Mouse (Mus musculus) intestine, embryonic 14.5 days (tissue): ENCODE data around the gene C1qtnf12. TPM values are rescaled to one million over a fixed set of nuclear protein-coding genes. Genes with fewer than 3 reads are reported as not detected.

ENCODE experiments used
- ATAC-seq: fragments of 200-750 bp; cut with Nextera tagmentation; replicated peaks from 2 replicates; pipeline ENCODE4 v1.8.0; 2017; ENCODE audit warnings: low read depth, moderate number of reproducible peaks, moderate TSS enrichment, moderate library complexity; ENCODE audit not compliant: low FRiP score, low TSS enrichment
- DNase-seq: peaks from one replicate; pipeline ENCODE4 v3.0.0-alpha.2; 2018; ENCODE audit warnings: low spot score
- H3K27ac ChIP-seq: fragments of 300-500 bp; sonication (generic); 2 replicates; pipeline ENCODE4 v1.5.1; 2014; ENCODE audit warnings: low read depth, mild to moderate bottlenecking, control low read depth
- H3K27me3 ChIP-seq: fragments of 300-500 bp; sonication (generic); replicated peaks from 2 replicates; pipeline ENCODE4 v1.6.1; 2014; ENCODE audit warnings: low read length, control low read depth; ENCODE audit not compliant: control insufficient read depth, insufficient read depth
- H3K36me3 ChIP-seq: fragments of 300-500 bp; sonication (generic); 2 replicates; pipeline ENCODE4 v1.6.1; 2014; ENCODE audit warnings: low read length, control low read depth; ENCODE audit not compliant: control insufficient read depth, insufficient read depth
- H3K4me1 ChIP-seq: fragments of 300-500 bp; sonication (generic); replicated peaks from 2 replicates; pipeline ENCODE4 v1.6.1; 2014; ENCODE audit warnings: low read length, control low read depth, mixed read lengths; ENCODE audit not compliant: control insufficient read depth, insufficient read depth
- H3K4me2 ChIP-seq: fragments of 300-500 bp; sonication (generic); 2 replicates; pipeline ENCODE4 v1.6.1; 2014; ENCODE audit warnings: low read length
- H3K4me3 ChIP-seq: fragments of 300-500 bp; sonication (generic); 2 replicates; pipeline ENCODE4 v1.5.1; 2014; ENCODE audit warnings: low read depth, low read length, control low read depth, mixed read lengths
- H3K9ac ChIP-seq: fragments of 300-500 bp; sonication (generic); 2 replicates; pipeline ENCODE4 v1.6.1; 2014; ENCODE audit warnings: mild to moderate bottlenecking, low read length
- H3K9me3 ChIP-seq: fragments of 300-500 bp; sonication (generic); 2 replicates; pipeline ENCODE4 v1.6.1; 2016; ENCODE audit warnings: low read length, control low read depth; ENCODE audit not compliant: control insufficient read depth
- WGBS: fragments of 180-500 bp; shearing (Covaris S2); extraction: QIAGEN DNeasy Blood & Tissue Kit; methylation state at CpG from one replicate; pipeline ENCODE4 v1.1.7; 2014; 5-methylcytosine and 5-hydroxymethylcytosine counted together
- polyA plus RNA-seq: library from polyadenylated mRNA; unstranded; fragments of >200 nt; fragmentation: Nextera tagmentation; extraction: Ambion mirVana; gene quantifications from 2 replicates; pipeline ENCODE4 v1.2.1, GENCODE M21; 2014

The C1qtnf12 gene
- polyA plus RNA-seq, 1 experiment from 2014 or later, result 55.5 TPM

DNA sequence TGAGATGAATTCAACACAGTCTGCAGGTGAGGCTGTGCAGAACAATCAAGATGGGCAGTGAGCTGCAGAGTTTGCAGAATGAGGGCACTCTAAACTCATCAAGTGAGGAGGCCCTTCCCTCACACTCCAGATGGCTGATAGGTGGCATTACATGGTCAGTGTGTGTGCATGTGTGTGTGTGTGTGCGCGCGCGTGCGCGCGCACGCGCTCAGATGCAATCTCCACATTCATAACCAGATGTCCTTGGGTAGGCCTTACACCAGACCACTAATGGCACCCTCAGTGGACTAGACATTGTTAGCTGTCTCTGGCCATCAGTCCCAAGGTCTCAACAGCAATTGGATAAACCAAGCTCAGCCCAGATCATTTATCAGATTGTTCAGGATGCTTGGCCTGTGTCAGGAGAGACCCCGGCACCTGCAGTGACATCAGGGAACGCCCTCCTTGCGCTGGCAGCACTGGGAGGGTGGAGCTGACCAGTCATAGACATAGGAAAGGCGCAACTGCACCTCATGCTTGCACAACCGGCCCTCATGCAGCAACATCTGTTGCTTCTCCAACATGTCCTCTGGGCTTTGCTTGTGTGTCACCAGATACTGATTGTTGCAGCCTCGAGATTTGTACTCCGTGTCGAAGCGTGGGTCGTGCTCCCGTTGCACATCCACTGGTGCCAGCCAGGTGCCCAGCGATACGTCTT is 29.2 kb downstream of the C1qtnf12 start:
- Histone ChIP-seq H3K36me3 (peaks cover 10% of the 10 kb centered on the region), H3K4me2 (peak overlapping the region; percentile 86), H3K9ac (peak overlapping the region; percentile 77), H3K9me3 (no peaks in the 10 kb centered on the region), H3K4me3 (peak overlapping the region; percentile 91), H3K4me1 (peaks cover 24% of the 10 kb centered on the region), H3K27me3 (no peaks in the 10 kb centered on the region), H3K27ac (peak overlapping the region; percentile 96; the same call in 1 of the 2 replicates)
- DNase-seq (no peak), ATAC-seq (0 out of 2 replicates have a peak, but pooled peaks have one; percentile 0)
- 87% methylated on average over 22 of the region's 22 CpGs for WGBS

DNA sequence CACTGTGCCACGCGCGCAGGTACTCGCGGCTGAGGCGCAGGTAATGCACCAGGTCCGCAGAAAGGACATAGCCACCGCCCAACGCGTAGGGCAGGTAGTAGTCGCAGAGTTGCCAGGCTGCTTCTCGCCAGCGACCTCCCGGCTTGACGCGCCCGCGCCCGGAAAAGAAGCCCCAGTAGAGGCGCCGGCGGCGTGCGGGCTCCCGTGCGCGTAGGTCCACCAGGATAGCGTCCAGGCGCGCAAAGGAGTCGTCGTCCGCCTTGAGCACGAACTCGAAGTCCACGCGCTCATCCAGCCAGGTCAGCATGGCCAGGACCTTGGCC is 29.8 kb downstream of the C1qtnf12 start:
- DNase-seq, result no peak
- Histone ChIP-seq H3K9ac (peak overlapping the region; percentile 77), H3K9me3 (no peaks in the 10 kb centered on the region), H3K36me3 (peaks cover 15% of the 10 kb centered on the region), H3K27me3 (no peaks in the 10 kb centered on the region), H3K4me3 (peak overlapping the region; percentile 91), H3K4me1 (peaks cover 24% of the 10 kb centered on the region), H3K27ac (peak overlapping the region; percentile 96), H3K4me2 (peak overlapping the region; percentile 86)
- 29% methylated on average over 37 of the region's 37 CpGs for WGBS
- peak; percentile 10 for ATAC-seq

DNA sequence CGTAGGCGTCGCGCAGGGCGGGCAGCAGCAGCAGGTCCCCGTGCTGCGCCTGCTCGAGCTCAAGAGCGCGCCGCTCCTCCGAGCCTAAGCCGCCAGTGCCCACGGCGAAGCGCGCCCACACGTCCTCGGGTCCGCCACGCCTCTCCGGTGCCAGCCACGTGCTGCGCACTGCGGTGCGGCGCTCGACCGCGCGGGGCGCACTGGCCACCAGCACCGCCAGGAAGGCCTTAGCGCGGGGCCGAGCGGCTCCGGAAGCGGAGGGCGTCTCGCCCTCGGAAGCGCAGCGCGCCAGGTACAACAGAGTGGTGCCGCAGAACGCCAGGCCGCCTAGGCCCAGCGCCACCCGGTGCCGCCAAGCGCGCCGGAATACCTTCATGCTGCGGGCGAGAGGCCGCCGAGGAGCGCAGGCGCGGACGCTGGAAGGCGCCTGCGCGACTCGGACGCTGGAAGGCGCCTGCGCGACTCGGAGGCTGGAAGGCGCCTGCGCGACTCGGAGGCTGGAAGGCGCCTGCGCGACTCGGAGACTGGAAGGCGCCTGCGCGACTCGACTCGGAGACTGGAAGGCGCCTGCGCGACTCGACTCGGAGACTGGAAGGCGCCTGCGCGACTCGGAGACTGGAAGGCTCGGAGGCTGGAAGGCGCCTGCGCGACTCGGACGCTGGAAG is 30.3 kb downstream of the C1qtnf12 start, which contains the start of the genes B3galt6 and Sdf4:
B3galt6 (minus strand) TSS at position 409 of the 665 bp plus-strand sequence.
Sdf4 (plus strand) TSS at position 632 of the 665 bp plus-strand sequence.
- peaks cover 24% of the 10 kb centered on the region for H3K4me1 ChIP-seq
- H3K9ac ChIP-seq, result peak within 1 kb of the TSS; percentile 86
- peak within 1 kb of the TSS; percentile 91 for H3K4me3 ChIP-seq
- peak within 1 kb of the TSS; percentile 86 for H3K4me2 ChIP-seq
- peak; percentile 92 for DNase-seq
- under 1% methylated on average over 99 of the region's 99 CpGs for WGBS
- H3K9me3 ChIP-seq, result no peaks in the 10 kb centered on the region
- peaks cover 17% of the 10 kb centered on the region for H3K36me3 ChIP-seq
- H3K27me3 ChIP-seq, result no peaks in the 10 kb centered on the region
- peak within 1 kb of the TSS; percentile 96 for H3K27ac ChIP-seq
- ATAC-seq, result peak; percentile 85

DNA sequence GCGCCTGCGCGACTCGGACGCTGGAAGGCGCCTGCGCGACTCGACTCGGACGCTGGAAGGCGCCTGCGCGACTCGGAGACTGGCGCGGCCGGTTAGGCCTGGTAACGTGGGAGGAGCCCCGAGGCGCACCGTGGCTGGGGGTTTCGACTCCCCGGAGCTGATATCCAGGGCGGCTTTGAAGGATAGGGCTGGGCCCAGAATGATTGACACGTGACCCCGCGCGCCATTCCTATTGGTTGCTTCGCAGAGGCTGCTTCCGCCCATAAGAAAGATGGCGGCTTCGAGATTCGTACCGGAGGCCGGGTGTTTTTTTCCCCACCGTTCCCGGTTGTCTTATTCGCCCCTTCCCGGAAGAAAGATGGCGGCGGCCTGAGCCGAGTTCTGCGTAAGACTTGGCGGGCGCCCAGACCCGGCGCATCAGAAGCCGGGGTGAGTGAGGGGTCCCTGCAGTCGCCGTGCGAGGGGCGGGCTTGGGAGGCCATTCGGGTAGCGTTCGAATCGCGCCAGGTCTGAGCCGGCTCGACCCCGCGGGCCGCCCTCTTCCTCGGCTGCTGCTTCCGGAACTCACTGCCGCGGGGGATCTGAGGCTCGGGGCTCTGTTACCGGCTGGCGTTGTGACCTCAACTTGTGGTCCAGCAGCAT is 30.9 kb downstream of the C1qtnf12 start:
- Histone ChIP-seq H3K4me3 (peak overlapping the region; percentile 91), H3K36me3 (peaks cover 24% of the 10 kb centered on the region), H3K27me3 (no peaks in the 10 kb centered on the region), H3K4me1 (peaks cover 24% of the 10 kb centered on the region), H3K9me3 (no peaks in the 10 kb centered on the region), H3K9ac (peak overlapping the region; percentile 86), H3K27ac (peak overlapping the region; percentile 85), H3K4me2 (peak overlapping the region; percentile 79)
- ATAC-seq (peak; percentile 87), DNase-seq (peak; percentile 100)
- under 1% methylated on average over 70 of the region's 70 CpGs for WGBS

DNA sequence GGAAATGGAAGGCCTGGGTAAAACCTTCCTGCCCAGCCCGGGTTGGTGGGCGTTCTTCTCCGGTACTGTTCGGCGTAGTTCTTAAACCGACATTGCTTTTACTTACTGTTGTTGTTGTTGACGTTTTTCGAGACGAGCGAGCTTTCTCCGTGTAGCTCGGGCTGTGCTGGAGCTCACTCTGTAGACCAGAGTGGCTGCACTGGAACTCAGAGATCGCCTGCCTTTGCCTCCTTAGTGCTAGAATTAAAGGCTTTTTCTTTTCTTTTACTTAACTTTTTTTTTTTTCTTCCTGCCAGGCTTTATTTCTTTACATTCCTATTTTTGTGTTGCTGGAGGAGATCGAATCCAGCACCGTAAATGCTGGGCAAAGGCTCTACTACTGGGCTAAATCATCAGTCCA is 31.5 kb downstream of the C1qtnf12 start:
- no peak; the same call in 1 of the 2 replicates for ATAC-seq
- H3K4me3 ChIP-seq, result peak overlapping the region; percentile 91
- H3K27me3 ChIP-seq, result no peaks in the 10 kb centered on the region
- peak overlapping the region; percentile 79 for H3K4me2 ChIP-seq
- peak overlapping the region; percentile 85 for H3K27ac ChIP-seq
- no peak for DNase-seq
- peak overlapping the region; percentile 86 for H3K9ac ChIP-seq
- 4% methylated on average over 15 of the region's 15 CpGs for WGBS
- peaks cover 28% of the 10 kb centered on the region for H3K36me3 ChIP-seq
- H3K4me1 ChIP-seq, result peaks cover 24% of the 10 kb centered on the region
- H3K9me3 ChIP-seq, result no peaks in the 10 kb centered on the region

DNA sequence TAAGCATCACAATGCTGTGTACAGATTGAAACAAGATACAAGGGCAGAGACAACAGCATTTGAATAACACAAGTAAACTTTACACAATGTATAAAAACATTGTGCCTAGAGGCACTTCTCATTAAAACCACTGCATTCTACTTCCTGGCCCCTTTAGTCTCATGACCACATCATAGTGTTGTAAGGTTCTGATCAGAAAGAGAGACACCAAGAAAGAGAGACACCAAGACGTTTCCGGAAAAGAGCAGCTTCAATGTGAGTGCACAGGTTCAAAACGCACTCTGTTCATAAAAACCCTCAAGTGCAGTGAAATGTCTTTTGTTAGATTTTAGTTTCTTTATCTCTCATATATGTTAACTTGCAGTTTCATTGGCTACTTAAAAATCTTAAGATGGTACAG is 42.0 kb downstream of the C1qtnf12 start:
- Histone ChIP-seq H3K27me3 (no peaks in the 10 kb centered on the region), H3K9ac (no peak overlapping the region), H3K36me3 (peaks cover 95% of the 10 kb centered on the region), H3K4me1 (no peaks in the 10 kb centered on the region), H3K4me3 (no peak overlapping the region), H3K9me3 (no peaks in the 10 kb centered on the region), H3K27ac (no peak overlapping the region), H3K4me2 (no peak overlapping the region)
- 96% methylated on average over 3 of the region's 3 CpGs for WGBS
- ATAC-seq (no peak), DNase-seq (no peak)

DNA sequence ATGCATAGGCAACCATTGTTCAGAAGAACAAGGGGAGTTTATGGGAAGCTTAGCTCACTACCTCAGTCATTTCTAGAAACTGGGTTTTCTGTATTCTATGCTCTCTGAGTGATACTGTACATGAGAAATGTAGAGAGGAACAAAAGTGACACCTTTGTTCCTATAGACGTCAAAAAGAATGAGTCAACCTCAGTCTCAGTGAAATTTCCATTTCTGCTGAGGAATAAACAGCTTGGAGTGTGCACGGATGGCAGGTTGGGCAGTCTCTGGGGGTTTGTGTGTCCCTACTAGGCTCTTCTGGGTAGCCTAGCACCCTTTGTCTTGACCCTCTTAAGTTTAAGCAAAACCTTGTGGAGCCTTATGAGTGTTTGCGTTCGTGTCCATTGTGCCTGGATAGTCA is 46.3 kb downstream of the C1qtnf12 start:
- Histone ChIP-seq H3K36me3 (peaks cover 97% of the 10 kb centered on the region), H3K4me1 (no peaks in the 10 kb centered on the region), H3K27me3 (no peaks in the 10 kb centered on the region), H3K4me2 (no peak overlapping the region), H3K9ac (no peak overlapping the region), H3K4me3 (no peak overlapping the region), H3K27ac (no peak overlapping the region), H3K9me3 (no peaks in the 10 kb centered on the region)
- ATAC-seq (no peak), DNase-seq (no peak)
- WGBS, result 93% methylated on average over 4 of the region's 4 CpGs

DNA sequence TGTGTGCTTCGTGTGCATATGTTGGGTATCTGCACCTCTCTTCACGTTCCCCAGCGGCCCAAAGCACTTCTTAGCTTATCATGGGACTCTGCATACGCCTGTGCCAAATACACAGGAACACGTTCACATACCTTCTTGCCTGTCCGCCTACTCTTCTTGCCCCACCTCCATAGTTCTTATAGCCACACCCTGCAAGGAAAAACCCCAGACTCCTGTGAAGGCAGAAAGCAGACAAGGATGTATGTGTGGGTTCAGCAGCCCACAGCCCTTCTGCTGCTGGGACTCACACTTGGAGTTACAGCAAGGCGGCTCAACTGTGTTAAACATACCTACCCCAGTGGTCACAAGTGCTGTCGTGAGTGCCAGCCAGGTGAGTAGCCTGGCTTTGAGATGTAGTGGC is 51.5 kb downstream of the C1qtnf12 start, which contains the start of gene Tnfrsf4:
Tnfrsf4 (plus strand) TSS at position 207 of the 400 bp plus-strand sequence.
- peaks cover 56% of the 10 kb centered on the region for H3K36me3 ChIP-seq
- H3K27ac ChIP-seq, result no peak within 1 kb of the TSS
- no peak within 1 kb of the TSS for H3K4me2 ChIP-seq
- no peak within 1 kb of the TSS for H3K4me3 ChIP-seq
- no peak within 1 kb of the TSS for H3K9ac ChIP-seq
- no peaks in the 10 kb centered on the region for H3K9me3 ChIP-seq
- ATAC-seq (no peak), DNase-seq (no peak)
- no peaks in the 10 kb centered on the region for H3K27me3 ChIP-seq
- WGBS, result 73% methylated on average over 8 of the region's 8 CpGs
- H3K4me1 ChIP-seq, result no peaks in the 10 kb centered on the region
